Mouse (Mus musculus): ENCODE results near the gene Prpf6. TPM values are rescaled to one million over a fixed set of nuclear protein-coding genes. Genes with fewer than 3 reads are reported as not detected.

Prpf6 gene
- polyA plus RNA-seq, 1 experiment from 2014 or later = 66.5 TPM

GRCm38 (mm10) chr2:181590471-181590870, 1.2 kb upstream of the Prpf6 start:
- Histone ChIP-seq H3K27me3 (ENCODE audit: control insufficient read depth, insufficient read depth, low read length) (no peaks in the 10 kb centered on the region), H3K9ac (ENCODE audit: low read depth, low read length) (no peak overlapping the region)
- ATAC-seq (ENCODE audit: low FRiP score) = no peak

GRCm38 (mm10) chr2:181592231-181593041, 768 bp downstream of the Prpf6 start, which contains the start of gene Zfp512b:
Zfp512b (minus strand) TSS chr2:181592803.
- peak; percentile 83 for ATAC-seq (ENCODE audit: low FRiP score)
- 2% methylated on average over 64 of the region's 97 CpGs for WGBS

More at GRCm38 (mm10) chr2:181590471-181590870, 1.2 kb upstream of the Prpf6 start:
- Histone ChIP-seq H3K36me3 (ENCODE audit: control insufficient read depth, insufficient read depth, low read length) (peaks cover 12% of the 10 kb centered on the region; the same call in 1 of the 2 replicates), H3K9me3 (ENCODE audit: control insufficient read depth, low read length) (no peaks in the 10 kb centered on the region), H3K4me2 (replicated peaks; ENCODE audit: low read depth, low read length) (no peak overlapping the region), H3K27ac (ENCODE audit: low read depth, low read length) (no peak overlapping the region), H3K4me1 (replicated peaks; ENCODE audit: control insufficient read depth, insufficient read depth, low read length) (no peaks in the 10 kb centered on the region; the same call in 1 of the 2 replicates), H3K4me3 (ENCODE audit: low read depth, low read length) (no peak overlapping the region)
- 90% methylated on average over 5 of the region's 5 CpGs for WGBS
- DNase-seq (ENCODE audit: low spot score) = no peak

GRCm38 (mm10) chr2:181593042-181593421, 1.4 kb downstream of the Prpf6 start:
- Histone ChIP-seq H3K9me3 (ENCODE audit: control insufficient read depth, low read length) (no peaks in the 10 kb centered on the region), H3K9ac (ENCODE audit: low read depth, low read length) (peak overlapping the region; percentile 94), H3K27me3 (ENCODE audit: control insufficient read depth, insufficient read depth, low read length) (no peaks in the 10 kb centered on the region), H3K4me1 (replicated peaks; ENCODE audit: control insufficient read depth, insufficient read depth, low read length) (peaks cover under 1% of the 10 kb centered on the region; the same call in 1 of the 2 replicates), H3K36me3 (ENCODE audit: control insufficient read depth, insufficient read depth, low read length) (peaks cover 5% of the 10 kb centered on the region; the same call in 1 of the 2 replicates), H3K4me3 (ENCODE audit: low read depth, low read length) (peak overlapping the region; percentile 96), H3K4me2 (replicated peaks; ENCODE audit: low read depth, low read length) (peak overlapping the region; percentile 92), H3K27ac (ENCODE audit: low read depth, low read length) (peak overlapping the region; percentile 67; the same call in 1 of the 2 replicates)
- 11% methylated on average over 6 of the region's 6 CpGs for WGBS
- DNase-seq (ENCODE audit: low spot score) = no peak
- peak; percentile 12; the same call in 1 of the 2 replicates for ATAC-seq (ENCODE audit: low FRiP score)

More at GRCm38 (mm10) chr2:181592231-181593041, 768 bp downstream of the Prpf6 start, which contains the start of gene Zfp512b:
- Histone ChIP-seq H3K9ac (ENCODE audit: low read depth, low read length) (peak within 1 kb of the TSS; percentile 94), H3K4me2 (replicated peaks; ENCODE audit: low read depth, low read length) (peak within 1 kb of the TSS; percentile 92), H3K4me3 (ENCODE audit: low read depth, low read length) (peak within 1 kb of the TSS; percentile 96), H3K36me3 (ENCODE audit: control insufficient read depth, insufficient read depth, low read length) (peaks cover 10% of the 10 kb centered on the region; the same call in 1 of the 2 replicates), H3K9me3 (ENCODE audit: control insufficient read depth, low read length) (no peaks in the 10 kb centered on the region), H3K27ac (ENCODE audit: low read depth, low read length) (peak within 1 kb of the TSS; percentile 67), H3K4me1 (replicated peaks; ENCODE audit: control insufficient read depth, insufficient read depth, low read length) (no peaks in the 10 kb centered on the region; the same call in 1 of the 2 replicates), H3K27me3 (ENCODE audit: control insufficient read depth, insufficient read depth, low read length) (no peaks in the 10 kb centered on the region)
- DNase-seq (ENCODE audit: low spot score) = peak; percentile 83

GRCm38 (mm10) chr2:181593937-181594336, 2.3 kb downstream of the Prpf6 start:
- H3K36me3 ChIP-seq (ENCODE audit: control insufficient read depth, insufficient read depth, low read length) = peaks cover 4% of the 10 kb centered on the region; the same call in 1 of the 2 replicates
- H3K9me3 ChIP-seq (ENCODE audit: control insufficient read depth, low read length) = no peaks in the 10 kb centered on the region
- no peaks in the 10 kb centered on the region for H3K27me3 ChIP-seq (ENCODE audit: control insufficient read depth, insufficient read depth, low read length)
- no peak overlapping the region for H3K4me2 ChIP-seq (replicated peaks; ENCODE audit: low read depth, low read length)
- peaks cover 4% of the 10 kb centered on the region; the same call in 1 of the 2 replicates for H3K4me1 ChIP-seq (replicated peaks; ENCODE audit: control insufficient read depth, insufficient read depth, low read length)
- no peak for ATAC-seq (ENCODE audit: low FRiP score)
- H3K9ac ChIP-seq (ENCODE audit: low read depth, low read length) = no peak overlapping the region
- H3K27ac ChIP-seq (ENCODE audit: low read depth, low read length) = no peak overlapping the region
- H3K4me3 ChIP-seq (ENCODE audit: low read depth, low read length) = no peak overlapping the region
- DNase-seq (ENCODE audit: low spot score) = no peak

GRCm38 (mm10) chr2:181594946-181595696, 3.5 kb downstream of the Prpf6 start:
- no peak for ATAC-seq (ENCODE audit: low FRiP score)
- H3K9me3 ChIP-seq (ENCODE audit: control insufficient read depth, low read length) = no peaks in the 10 kb centered on the region
- no peak overlapping the region for H3K4me2 ChIP-seq (replicated peaks; ENCODE audit: low read depth, low read length)
- WGBS = 76% methylated on average over 4 of the region's 4 CpGs
- H3K9ac ChIP-seq (ENCODE audit: low read depth, low read length) = no peak overlapping the region
- no peaks in the 10 kb centered on the region; the same call in 1 of the 2 replicates for H3K36me3 ChIP-seq (ENCODE audit: control insufficient read depth, insufficient read depth, low read length)
- peak; percentile 47 for DNase-seq (ENCODE audit: low spot score)
- H3K4me1 ChIP-seq (replicated peaks; ENCODE audit: control insufficient read depth, insufficient read depth, low read length) = peaks cover 4% of the 10 kb centered on the region; the same call in 1 of the 2 replicates
- H3K27me3 ChIP-seq (ENCODE audit: control insufficient read depth, insufficient read depth, low read length) = no peaks in the 10 kb centered on the region
- no peak overlapping the region for H3K4me3 ChIP-seq (ENCODE audit: low read depth, low read length)
- no peak overlapping the region for H3K27ac ChIP-seq (ENCODE audit: low read depth, low read length)

- Histone ChIP-seq H3K4me1 (replicated peaks; ENCODE audit: control insufficient read depth, insufficient read depth, low read length) (peaks cover 4% of the 10 kb centered on the region; the same call in 1 of the 2 replicates), H3K36me3 (ENCODE audit: control insufficient read depth, insufficient read depth, low read length) (no peaks in the 10 kb centered on the region), H3K27ac (ENCODE audit: low read depth, low read length) (no peak overlapping the region), H3K9ac (ENCODE audit: low read depth, low read length) (no peak overlapping the region), H3K4me2 (replicated peaks; ENCODE audit: low read depth, low read length) (no peak overlapping the region), H3K9me3 (ENCODE audit: control insufficient read depth, low read length) (no peaks in the 10 kb centered on the region), H3K4me3 (ENCODE audit: low read depth, low read length) (no peak overlapping the region), H3K27me3 (ENCODE audit: control insufficient read depth, insufficient read depth, low read length) (no peaks in the 10 kb centered on the region)
- ATAC-seq (ENCODE audit: low FRiP score) = no peak
- WGBS = 51% methylated on average over 6 of the region's 6 CpGs
- no peak for DNase-seq (ENCODE audit: low spot score)
These were observed 4.7 kb downstream of the Prpf6 start for GRCm38 (mm10) chr2:181596221-181596960.

GRCm38 (mm10) chr2:181597378-181598061, 5.9 kb downstream of the Prpf6 start:
- Histone ChIP-seq H3K4me2 (replicated peaks; ENCODE audit: low read depth, low read length) (peak overlapping the region; percentile 85; the same call in 1 of the 2 replicates), H3K27ac (ENCODE audit: low read depth, low read length) (no peak overlapping the region), H3K9me3 (ENCODE audit: control insufficient read depth, low read length) (no peaks in the 10 kb centered on the region), H3K4me1 (replicated peaks; ENCODE audit: control insufficient read depth, insufficient read depth, low read length) (peaks cover 10% of the 10 kb centered on the region; the same call in 1 of the 2 replicates), H3K27me3 (ENCODE audit: control insufficient read depth, insufficient read depth, low read length) (no peaks in the 10 kb centered on the region), H3K36me3 (ENCODE audit: control insufficient read depth, insufficient read depth, low read length) (no peaks in the 10 kb centered on the region), H3K4me3 (ENCODE audit: low read depth, low read length) (no peak overlapping the region), H3K9ac (ENCODE audit: low read depth, low read length) (no peak overlapping the region)
- 73% methylated on average over 7 of the region's 7 CpGs for WGBS
- ATAC-seq (ENCODE audit: low FRiP score) (no peak), DNase-seq (ENCODE audit: low spot score) (no peak)
